Mouse (Mus musculus) olfactory bulb, adult 2 months (tissue): ENCODE data around the gene Ifi208. TPM values are rescaled to one million over a fixed set of nuclear protein-coding genes. Genes with fewer than 3 reads are reported as not detected.
"Not testable (repeated sequence)": the region's sequence is repeated elsewhere in the genome, so short reads cannot be mapped to it uniquely, and the experiment has no call there.

Source experiments
- H3K27ac ChIP-seq: fragments of 200-500 bp; 2 replicates; pipeline ENCODE4 v1.5.1; 2012; ENCODE audit warnings: low read depth, low read length; ENCODE audit not compliant: insufficient read depth
- H3K4me1 ChIP-seq: fragments of 200-500 bp; 2 replicates; pipeline ENCODE4 v1.6.1; 2012; ENCODE audit warnings: low read length; ENCODE audit not compliant: control insufficient read depth, insufficient read depth
- H3K4me3 ChIP-seq: fragments of 200-500 bp; 2 replicates; pipeline ENCODE4 v1.5.1; 2012; ENCODE audit warnings: mild to moderate bottlenecking, low read depth, low read length, moderate library complexity; ENCODE audit not compliant: insufficient read depth
- CTCF ChIP-seq: fragments of 200-500 bp; IDR thresholded peaks from 2 replicates; pipeline ENCODE4 v1.5.1; 2012; ENCODE audit warnings: low read depth, mild to moderate bottlenecking, low read length, moderate library complexity; ENCODE audit not compliant: insufficient read depth
- POLR2A ChIP-seq: fragments of 200-500 bp; IDR thresholded peaks from 2 replicates; pipeline ENCODE4 v1.6.1; 2012; ENCODE audit warnings: mild to moderate bottlenecking, low read depth, low read length, moderate library complexity; ENCODE audit not compliant: insufficient read depth
- WGBS: fragments of 180-500 bp; shearing (Covaris S2); methylation state at CpG from one replicate; pipeline ENCODE4 v1.1.7; 2018; 5-methylcytosine and 5-hydroxymethylcytosine counted together
- polyA plus RNA-seq: library from polyadenylated mRNA; stranded (reverse); fragments of >200 nt; gene quantifications from 2 replicates; pipeline ENCODE4 v1.2.4, GENCODE M21; 2012; ENCODE audit warnings: low replicate concordance; ENCODE audit not compliant: missing spikeins, insufficient read depth, insufficient read length

The Ifi208 gene
- polyA plus RNA-seq = not detected in 2 replicates

DNA sequence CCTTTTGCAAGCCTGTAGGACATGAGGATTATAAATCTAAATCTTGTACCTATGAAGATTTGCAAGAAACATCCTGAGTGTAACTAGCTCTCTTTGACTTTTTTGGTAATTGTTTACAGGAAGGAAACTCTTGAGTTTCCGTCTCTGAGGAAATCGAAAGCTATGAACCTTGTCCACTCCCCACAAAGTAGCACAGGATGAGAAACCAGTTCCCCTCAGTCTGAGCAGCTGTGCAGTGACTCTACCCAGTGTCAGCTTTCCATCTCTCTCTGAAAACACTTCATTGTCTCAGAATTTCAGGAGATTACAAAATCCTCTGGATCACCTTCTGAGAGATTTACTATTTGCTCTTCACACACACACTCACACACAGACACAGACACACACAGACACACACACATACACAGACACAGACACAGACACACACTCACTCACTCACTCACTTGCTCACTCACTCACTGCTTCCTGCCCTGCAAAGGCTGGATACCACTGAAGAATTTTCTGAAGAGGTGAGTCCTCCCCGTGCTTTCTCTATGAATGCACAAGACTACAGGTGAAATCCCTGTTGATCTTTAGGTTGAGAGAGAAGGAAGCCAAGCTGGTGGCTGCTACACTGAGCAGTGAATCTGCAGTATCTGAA lies at the start of gene Ifi208:
Ifi208 (plus strand) TSS at position 218 of the 640 bp plus-strand sequence.
- WGBS = 49% methylated on average over 3 of the region's 3 CpGs
- not testable (repeated sequence) for H3K4me3 ChIP-seq, H3K4me1 ChIP-seq, H3K27ac ChIP-seq

DNA sequence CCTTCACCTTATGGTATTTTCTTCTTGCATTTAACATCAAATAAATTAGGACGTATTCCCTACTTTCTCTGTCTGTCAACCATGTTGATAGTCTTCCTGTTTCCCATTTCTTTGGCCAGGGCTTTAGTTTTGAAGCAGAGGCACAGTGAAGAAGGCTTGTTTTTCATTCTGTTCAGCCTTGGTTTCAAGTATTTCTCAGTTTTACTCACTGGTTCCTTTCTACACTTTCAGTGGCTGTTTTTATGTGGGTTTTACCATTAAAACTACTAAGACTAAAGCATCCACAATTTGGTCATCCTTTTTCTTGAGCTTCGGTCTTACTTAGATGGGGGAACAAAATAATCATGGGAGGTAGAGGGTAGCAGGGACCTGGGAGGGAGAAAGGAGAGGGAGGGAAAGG lies 49.4 kb upstream of the Ifi208 start:
- TF ChIP-seq POLR2A (no peak), CTCF (no peak)
- no peak overlapping the region for H3K27ac ChIP-seq
- H3K4me1 ChIP-seq = no peaks in the 10 kb centered on the region
- 86% methylated on average over 2 of the region's 2 CpGs for WGBS
- H3K4me3 ChIP-seq = no peak overlapping the region

DNA sequence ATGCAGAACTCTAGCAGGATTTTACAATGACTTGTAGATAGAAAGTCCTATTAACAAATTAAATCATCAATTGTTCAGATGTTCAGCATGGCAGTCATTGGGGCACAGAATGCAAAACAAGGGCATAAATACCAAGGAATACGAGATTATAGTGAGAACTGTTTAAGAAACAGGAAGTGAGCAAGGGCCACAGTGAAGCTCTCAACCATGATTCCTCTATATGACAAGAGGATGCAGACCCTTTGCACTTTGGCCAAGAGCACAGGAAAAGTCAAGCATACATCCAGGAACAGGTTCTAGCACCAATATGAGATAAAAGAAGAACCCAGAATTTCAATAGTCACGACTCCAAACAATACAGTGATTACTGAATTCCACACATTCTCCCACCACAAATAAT lies 46.8 kb upstream of the Ifi208 start:
- WGBS = 80% methylated on average over 2 of the region's 2 CpGs
- Histone ChIP-seq H3K4me1 (no peaks in the 10 kb centered on the region), H3K27ac (no peak overlapping the region), H3K4me3 (no peak overlapping the region)
- no peak for TF ChIP-seq POLR2A
- no peak for TF ChIP-seq CTCF

DNA sequence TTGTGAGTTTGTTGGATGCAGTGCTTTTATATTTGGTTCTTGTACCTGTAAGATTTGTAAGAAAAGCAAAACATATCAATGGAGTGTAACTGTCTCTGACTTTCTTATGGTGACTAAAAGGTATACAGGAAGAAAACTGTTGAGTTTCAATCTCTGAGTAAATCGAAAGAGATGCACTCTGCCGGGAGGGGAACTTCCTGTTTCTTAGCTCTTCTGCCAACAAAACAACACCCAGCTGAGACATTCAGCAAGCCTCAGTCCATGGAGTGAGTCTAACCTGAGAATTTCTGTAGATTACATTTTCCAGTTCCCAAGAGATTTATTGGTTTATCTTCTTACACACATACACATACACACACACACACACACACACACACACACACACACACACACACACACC lies 42.9 kb upstream of the Ifi208 start, which contains the start of gene Ifi209:
Ifi209 (plus strand) TSS at position 296 of the 400 bp plus-strand sequence.
- 88% methylated on average over 2 of the region's 2 CpGs for WGBS
- H3K27ac ChIP-seq, H3K4me1 ChIP-seq, H3K4me3 ChIP-seq: not testable (repeated sequence)

DNA sequence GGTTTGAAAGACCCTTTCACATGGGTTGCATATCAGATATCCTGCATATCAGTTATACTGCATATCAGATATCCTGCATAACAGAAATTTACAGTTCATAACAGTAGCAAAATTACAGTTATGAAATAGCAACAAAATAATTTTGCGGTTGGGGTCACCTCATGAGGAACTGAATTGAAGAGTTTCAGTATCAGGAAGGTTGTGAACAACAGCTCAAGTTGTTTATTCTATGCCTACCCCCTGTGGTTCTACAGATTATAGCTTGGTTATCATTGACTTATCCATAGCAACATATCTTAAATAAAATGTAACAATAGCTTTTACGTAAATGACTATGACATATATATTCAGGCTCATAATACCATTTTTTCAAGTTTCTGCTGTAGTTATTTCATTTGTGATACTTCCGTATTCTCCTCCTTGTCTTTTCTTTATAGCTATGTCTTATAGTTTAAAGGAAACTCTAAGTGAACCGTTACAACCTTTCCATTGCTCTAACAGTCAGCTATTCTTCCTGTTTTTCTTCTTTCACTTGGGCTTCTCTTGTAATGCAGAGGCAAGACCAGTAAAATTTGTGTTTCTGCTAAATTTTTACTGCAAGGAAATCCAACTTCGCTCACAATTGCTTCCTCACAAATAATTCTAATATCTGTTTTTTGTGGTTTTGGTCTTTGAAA lies 39.4 kb upstream of the Ifi208 start:
- H3K4me1 ChIP-seq = no peaks in the 10 kb centered on the region
- H3K27ac ChIP-seq = no peak overlapping the region
- TF ChIP-seq POLR2A (no peak), CTCF (no peak)
- no peak overlapping the region for H3K4me3 ChIP-seq
- WGBS = 89% methylated on average over 5 of the region's 5 CpGs

DNA sequence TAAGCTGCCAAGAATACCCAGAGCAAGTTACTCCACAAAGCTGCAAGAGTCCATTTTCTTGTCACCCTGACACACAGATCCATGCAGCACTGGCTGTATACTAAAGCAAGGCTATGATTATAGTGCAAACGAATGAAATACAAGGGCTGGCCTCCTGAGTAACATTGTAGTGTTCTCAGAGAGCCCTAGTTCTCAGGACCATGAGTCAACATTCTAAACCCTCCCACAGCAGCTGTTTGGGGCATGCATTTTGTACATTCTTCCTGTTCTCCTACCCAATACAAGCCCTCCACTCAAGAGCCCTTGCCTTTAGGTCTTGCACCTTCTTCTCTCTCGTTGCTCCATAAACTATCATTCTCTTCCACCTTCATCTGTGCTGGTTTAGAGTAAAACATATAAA lies 28.1 kb upstream of the Ifi208 start:
- Histone ChIP-seq H3K4me1 (no peaks in the 10 kb centered on the region), H3K4me3 (no peak overlapping the region), H3K27ac (no peak overlapping the region)
- no peak for TF ChIP-seq POLR2A
- TF ChIP-seq CTCF = no peak
- 60% methylated on average over 2 of the region's 2 CpGs for WGBS

DNA sequence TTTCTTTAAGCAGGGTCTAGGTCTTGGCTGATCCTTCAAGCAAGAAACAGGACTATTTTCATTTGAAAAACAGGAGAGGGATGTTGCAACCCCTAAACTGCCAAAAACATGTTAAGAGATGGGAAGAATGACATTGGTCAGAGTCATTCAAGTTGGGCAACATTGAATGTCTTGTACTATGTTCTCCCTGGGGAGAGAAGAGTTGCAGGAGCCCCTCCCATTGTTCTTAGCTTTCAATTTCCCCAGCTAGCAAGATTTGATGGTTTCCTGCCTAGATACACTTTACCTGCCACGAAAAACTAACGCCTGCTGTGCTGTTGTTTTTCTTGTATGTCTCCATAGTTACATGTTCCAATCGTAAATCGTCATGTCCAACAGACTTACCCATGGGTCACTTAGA lies 15.5 kb upstream of the Ifi208 start:
- Histone ChIP-seq H3K4me3 (no peak overlapping the region), H3K27ac (no peak overlapping the region), H3K4me1 (no peaks in the 10 kb centered on the region)
- 88% methylated on average over 4 of the region's 4 CpGs for WGBS
- TF ChIP-seq POLR2A (no peak), CTCF (no peak)

DNA sequence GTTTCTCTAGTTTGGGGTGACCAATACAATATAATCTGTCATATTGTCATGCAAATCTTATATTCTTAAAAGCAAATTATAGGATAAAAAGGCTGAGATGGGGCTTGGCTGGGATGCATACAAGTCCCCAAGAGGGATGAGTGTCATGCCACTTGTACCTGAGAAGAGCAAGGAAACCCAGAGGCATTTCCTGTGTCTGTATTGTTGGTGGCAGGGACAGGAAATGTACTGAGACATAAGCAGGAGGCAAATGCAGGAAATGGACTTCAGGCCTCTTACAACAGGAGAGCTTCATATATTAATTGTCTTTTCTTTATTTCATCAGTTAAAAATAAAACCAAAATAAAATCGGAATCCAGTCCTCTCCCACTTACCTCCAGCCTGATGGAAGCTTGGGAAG lies 5.1 kb downstream of the Ifi208 start:
- 83% methylated on average over 1 of the region's 1 CpGs for WGBS
- not testable (repeated sequence) for H3K4me3 ChIP-seq, H3K27ac ChIP-seq

DNA sequence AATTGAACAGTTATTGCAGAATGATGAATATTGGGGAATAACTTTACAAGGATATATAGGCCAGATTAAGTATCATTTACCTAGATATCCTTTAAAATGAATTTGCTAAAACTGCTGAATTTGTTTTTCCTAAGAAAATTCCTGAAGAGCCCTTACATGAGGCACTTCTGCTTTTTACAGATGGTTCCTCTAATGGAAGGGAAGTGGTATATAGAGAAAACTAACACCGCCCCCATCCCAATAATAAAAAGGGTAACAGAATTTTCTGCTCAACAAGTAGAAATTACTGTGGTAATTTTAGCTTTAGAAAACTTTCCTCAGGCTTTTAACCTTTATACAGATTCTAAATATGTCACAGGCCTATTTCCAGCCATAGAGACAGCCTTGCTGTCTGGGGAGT lies 20.8 kb downstream of the Ifi208 start:
- WGBS = 60% methylated on average over 1 of the region's 1 CpGs
- no peak for TF ChIP-seq CTCF
- TF ChIP-seq POLR2A = no peak

More for the DNA sequence above, 5.1 kb downstream of the Ifi208 start:
- H3K4me1 ChIP-seq = not testable (repeated sequence)

DNA sequence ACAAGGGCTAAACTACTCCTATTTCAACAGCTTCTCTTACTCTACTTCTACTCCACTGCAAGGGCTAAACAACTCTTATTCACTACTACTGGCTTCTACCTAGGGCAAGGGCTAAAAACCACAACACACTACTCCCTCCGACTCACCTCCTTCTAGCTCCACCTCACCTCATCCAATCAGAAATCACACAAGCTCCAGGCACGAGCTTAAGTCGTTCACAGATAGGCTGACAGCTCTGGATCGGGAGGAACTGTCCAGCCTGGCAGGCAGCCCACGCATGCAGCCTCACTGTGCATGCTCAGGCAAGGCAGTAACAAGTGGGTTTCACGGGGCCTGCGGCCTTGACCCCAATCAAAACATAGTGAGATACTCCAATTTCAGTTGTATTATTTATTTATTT lies 59.7 kb downstream of the Ifi208 start:
- TF ChIP-seq POLR2A (no peak), CTCF (no peak)
- WGBS = 44% methylated on average over 7 of the region's 7 CpGs
- no peak overlapping the region for H3K4me3 ChIP-seq
- H3K4me1 ChIP-seq = no peaks in the 10 kb centered on the region
- no peak overlapping the region for H3K27ac ChIP-seq

More for the DNA sequence above, 20.8 kb downstream of the Ifi208 start:
- Histone ChIP-seq H3K4me3 (no peak overlapping the region), H3K27ac (no peak overlapping the region), H3K4me1 (no peaks in the 10 kb centered on the region)

DNA sequence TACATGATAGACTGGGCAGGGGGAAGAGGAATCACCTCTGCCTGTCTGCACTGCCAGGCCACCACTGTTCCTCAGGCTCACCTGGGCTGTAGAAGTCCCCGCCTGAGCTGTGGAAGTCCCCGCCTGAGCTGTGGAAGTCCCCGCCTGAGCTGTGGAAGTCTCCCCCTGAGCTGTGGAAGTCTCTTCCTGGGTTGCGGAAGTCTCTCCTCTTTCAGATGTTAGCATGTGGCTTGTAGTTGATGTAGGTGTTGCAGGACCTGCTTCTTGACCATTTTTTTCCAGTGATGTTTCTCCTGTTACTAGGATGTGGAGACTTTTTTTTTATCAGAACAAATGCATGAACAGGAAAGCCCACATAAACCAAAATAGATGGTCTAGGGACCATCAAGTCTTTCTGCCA lies 61.5 kb downstream of the Ifi208 start:
- not testable (repeated sequence) for H3K4me1 ChIP-seq, H3K4me3 ChIP-seq, H3K27ac ChIP-seq
- 95% methylated on average over 4 of the region's 4 CpGs for WGBS
